Mouse (Mus musculus): Measurements from ENCODE around the gene Ube4b. TPM values are rescaled to one million over a fixed set of nuclear protein-coding genes. Genes with fewer than 3 reads are reported as not detected.

The Ube4b gene
- total RNA-seq, 2 experiments from 2014 or later: 17.5 to 26.4 TPM

DNA sequence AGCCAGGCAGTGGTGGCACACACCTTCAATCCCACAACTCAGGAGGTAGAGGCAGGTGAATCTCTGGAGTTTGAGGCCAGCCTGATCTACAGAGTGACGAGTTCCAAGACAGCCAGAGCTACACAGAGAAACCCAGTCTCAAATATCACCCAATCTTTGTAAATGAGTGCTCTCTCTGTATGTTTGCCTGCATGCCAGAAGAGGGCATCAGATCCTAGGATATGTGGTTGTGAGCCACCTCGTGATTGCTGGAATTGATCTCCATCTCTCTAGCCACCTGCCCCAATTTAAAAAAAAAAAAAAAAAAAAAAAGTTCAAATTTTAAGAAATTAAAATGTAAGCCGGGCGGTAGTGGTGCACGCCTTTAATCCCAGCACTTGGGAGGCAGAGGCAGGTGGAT, 77.6 kb downstream of the Ube4b start:
- no peak for ATAC-seq (replicated peaks; ENCODE audit: low FRiP score, poor library complexity, severe bottlenecking)

DNA sequence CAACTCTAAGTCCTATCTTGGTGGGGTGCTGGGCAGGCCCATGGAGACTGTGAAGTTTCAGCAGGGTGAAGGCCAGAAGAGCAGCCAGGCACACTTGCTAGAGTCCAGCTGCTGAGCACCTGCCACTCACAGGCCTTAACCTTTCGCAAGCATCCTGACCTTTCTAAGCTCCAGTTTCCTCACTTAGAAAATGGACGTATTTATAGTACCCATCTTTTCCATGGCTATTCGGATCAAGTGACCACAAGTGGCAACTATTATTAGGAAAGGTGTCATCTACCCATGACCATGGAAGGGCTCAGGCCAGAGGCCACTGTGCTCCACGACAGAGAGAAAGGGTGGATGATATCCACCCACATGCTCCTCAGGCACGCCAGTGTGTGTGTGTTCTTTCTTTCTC, 80.7 kb downstream of the Ube4b start:
- no peak for ATAC-seq (replicated peaks; ENCODE audit: low FRiP score, poor library complexity, severe bottlenecking)

DNA sequence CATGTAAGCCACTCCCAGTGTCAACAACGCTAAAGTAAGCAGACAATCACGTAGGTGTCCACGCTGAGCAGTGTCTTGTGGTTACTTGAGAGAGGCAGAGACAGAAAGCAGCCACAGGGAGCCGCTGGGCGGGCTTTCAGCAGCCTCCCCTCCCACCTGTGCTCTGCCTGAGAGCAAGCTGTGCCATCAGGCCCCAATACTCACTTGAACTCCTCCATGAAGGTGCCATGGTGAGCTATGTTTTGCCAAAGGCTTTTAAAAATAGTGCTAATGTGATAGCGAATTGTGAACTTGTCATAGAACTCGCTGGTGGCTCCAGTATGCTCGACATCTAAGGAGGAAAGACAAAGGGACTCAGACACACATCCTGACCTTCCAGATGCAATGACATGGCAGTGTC, 82.2 kb downstream of the Ube4b start:
- no peak for ATAC-seq (replicated peaks; ENCODE audit: low FRiP score, poor library complexity, severe bottlenecking)

DNA sequence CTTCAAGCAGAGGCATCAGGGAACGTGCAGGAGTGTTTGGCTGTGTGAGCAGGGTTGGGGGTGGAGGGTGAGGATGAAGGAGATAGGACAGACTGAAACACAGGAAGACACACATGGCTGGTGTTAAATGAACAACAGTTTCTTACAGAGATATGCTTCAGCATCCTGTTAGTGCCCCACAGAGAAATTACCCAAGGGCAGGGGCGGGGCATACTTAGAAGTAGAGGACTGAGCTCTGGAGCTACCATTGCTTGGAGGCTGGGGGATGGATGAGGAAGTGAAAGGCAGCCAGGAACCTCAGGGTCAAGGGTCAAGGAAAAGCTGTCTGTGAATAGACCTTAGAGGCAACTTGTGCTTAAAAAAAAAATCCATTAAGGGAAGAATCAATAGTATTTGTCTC, 85.9 kb downstream of the Ube4b start:
- no peak for ATAC-seq (replicated peaks; ENCODE audit: low FRiP score, poor library complexity, severe bottlenecking)

DNA sequence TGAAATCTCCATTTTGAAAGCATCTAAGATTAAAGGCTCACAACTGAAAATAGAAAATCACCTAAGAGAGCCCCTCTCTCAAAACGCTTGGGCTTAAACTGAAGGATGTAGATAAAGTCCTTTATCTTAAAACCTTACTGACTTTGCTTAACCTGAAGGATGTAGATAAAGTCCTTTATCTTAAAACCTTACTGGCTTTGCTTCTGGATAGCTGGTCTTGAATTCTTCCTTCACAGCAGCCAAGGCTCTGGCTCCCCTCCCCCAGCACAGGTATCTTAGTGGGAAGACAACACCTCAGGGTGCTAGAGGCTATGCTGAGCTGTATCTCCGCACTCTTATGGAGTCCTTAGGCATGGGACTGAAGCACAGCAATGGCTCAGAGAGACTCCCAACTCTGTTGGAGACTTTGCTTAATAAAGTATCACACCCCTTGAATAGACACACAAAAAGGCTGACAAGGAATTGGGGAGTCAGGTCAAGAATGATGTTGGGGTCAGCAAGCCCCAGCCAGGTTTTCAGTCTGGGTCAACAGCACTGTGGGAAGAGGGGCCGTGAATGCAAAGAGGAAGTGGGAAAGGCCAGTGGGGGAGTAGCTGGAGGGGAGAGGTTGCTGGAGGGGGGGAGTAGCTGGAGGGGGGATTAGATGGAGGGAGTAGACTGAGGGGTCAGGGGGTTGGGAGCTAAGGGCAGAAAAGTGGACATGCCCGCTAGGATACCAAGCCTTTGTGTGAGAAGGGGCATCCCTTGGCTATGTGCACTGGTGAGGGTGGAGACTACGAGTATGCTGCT, 86.9 kb downstream of the Ube4b start:
- no peak for ATAC-seq (replicated peaks; ENCODE audit: low FRiP score, poor library complexity, severe bottlenecking)

DNA sequence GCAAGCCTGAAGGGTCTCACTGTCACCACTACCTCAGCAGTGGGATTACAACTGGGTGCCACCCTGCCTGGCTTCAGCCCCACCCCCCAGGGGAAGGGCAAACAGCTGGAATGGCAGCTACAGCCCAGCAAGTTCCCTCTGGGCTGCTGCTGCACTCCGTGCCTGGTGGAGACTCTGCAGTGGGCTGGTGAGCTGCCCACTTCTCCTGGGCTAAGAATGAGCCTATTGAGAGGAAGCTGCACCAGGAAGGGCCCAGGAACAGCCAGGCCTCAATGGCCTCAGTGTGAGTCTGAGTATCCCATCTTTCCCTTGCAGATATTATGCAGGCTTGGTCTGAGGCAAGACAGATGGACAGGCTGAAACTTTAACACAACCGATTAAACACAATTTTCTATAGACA, 88.4 kb downstream of the Ube4b start:
- no peak for ATAC-seq (replicated peaks; ENCODE audit: low FRiP score, poor library complexity, severe bottlenecking)

DNA sequence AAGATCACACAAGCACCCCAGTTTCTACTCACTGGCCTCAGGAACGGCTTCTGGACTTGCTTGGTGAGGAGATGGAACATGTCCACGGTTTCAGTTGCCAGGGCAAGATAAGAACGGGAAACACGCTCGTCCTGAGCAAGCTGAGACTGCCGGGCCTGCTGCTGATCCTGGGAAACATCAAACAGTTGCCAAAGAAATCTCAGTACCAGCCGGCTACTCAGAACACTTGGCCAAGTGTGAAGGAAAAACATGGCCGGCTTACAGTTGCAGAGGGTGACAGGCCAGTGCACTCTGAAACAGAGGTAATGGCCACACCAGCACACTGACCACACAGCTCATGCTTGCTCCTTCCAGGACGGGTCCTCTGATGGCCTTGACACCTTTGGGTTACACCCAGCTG, 89.2 kb downstream of the Ube4b start:
- ATAC-seq (replicated peaks; ENCODE audit: low FRiP score, poor library complexity, severe bottlenecking): no peak

DNA sequence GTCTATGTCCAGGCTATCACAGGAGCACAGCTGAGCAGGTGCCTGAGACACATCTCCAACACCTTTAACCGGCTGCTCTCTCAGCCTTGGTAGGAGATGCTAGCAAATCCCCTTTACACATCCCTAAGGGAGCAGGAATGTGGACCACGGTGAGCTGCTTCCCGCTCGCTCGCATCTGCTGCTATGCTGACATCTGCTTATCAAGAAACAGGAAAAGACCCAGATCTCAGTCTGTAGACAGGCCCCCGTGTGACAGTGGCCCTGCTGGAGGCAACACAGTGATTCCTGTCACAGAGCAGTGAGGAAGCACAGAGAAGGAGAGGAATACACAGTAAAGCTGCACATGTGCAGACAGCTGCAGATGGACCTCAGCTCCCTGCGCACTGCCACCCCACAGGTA, 90.2 kb downstream of the Ube4b start:
- no peak for ATAC-seq (replicated peaks; ENCODE audit: low FRiP score, poor library complexity, severe bottlenecking)

DNA sequence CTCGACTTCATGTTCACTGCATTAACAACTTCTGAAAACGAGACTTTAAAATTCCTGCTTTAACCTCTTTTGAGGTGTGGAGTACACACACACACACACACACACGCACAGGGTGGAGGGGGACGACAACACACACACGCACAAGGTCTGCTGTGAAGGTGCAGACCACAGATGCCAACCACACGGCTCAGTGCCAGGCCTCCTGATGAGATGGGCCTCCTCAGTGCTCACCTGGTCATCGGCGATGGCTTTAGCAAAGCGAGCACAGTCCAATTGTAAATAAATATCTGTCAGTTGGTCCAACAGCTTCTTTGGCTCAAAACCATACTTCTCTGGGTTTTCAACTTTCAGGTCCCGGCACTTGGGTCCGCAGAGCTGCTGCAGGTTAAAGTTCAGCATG, 91.7 kb downstream of the Ube4b start:
- ATAC-seq (replicated peaks; ENCODE audit: low FRiP score, poor library complexity, severe bottlenecking): no peak

DNA sequence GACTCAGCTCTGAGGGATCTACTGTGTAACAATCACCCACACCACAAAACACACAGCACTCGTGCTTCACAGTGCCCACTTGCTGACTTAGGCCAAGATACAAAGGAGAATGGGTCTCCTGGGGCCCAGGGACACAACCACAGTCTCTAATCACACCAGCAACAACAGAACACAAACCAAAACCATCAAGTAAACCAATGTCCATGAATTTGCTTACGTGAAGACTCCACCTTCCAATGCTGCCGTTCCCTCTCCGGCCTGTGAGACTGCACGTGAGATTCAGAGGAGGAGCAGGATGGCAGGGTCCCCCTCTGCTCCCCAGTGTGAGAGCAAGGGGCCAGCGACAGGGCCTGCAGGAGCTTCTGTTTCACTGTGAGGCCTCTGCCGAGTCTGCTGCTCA, 93.8 kb downstream of the Ube4b start:
- ATAC-seq (replicated peaks; ENCODE audit: low FRiP score, poor library complexity, severe bottlenecking): no peak

DNA sequence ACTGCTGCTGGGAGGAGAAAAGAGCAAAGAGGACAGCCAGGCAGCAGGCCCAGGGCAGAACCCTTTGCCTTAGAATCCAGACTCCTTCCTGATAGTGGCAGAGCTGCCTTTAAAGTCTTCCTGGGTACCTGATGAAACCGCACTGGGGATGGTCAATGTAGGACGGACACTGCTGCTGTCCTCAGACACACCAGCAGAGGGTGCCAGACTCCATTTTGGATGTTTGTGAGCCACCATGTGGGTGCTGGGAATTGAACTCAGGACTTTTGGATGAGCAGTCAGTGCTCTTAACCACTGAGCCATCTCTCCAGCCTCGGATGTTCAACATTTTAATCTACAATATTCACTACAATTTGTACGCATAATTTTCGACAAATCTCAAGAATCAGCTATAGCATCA, 96.1 kb downstream of the Ube4b start:
- no peak for ATAC-seq (replicated peaks; ENCODE audit: low FRiP score, poor library complexity, severe bottlenecking)

DNA sequence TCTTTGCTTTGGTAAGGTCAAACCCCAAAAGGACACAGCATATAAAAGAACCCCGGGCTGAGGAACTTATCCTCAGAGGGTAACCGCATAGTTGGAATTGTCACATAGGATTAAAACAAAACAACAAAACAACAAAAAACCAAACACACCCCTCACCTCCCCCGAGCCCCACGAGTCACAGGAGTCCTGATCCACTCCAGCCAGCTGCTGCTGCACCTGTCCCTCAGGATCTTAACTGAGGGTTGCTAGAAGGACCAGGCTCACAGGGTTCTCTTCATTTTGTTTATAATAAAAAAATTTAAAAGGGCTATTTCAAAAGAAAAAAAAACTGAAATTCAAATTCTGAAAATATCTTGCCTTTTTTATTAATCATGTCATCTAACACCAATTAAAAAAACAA, 97.8 kb downstream of the Ube4b start:
- ATAC-seq (replicated peaks; ENCODE audit: low FRiP score, poor library complexity, severe bottlenecking): no peak

DNA sequence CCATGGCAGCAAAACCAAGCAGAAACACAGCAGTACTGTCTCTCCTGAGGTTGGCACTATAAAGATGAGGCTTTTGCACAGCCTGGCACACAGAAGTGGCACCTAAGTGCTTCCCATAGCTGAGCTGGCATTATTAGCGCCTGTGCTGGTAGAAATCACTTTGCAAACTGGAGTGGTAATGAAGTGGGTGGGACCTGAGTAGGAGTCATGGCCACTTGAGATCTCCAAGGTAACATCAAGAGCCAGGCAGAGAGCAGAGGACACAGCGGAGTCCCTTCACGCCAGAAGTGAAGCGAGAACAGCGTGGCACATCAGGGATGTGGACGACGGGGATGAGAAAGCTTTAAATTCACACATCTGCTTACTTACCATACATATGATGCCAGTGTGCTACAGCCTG, 99.3 kb downstream of the Ube4b start:
- no peak for ATAC-seq (replicated peaks; ENCODE audit: low FRiP score, poor library complexity, severe bottlenecking)

DNA sequence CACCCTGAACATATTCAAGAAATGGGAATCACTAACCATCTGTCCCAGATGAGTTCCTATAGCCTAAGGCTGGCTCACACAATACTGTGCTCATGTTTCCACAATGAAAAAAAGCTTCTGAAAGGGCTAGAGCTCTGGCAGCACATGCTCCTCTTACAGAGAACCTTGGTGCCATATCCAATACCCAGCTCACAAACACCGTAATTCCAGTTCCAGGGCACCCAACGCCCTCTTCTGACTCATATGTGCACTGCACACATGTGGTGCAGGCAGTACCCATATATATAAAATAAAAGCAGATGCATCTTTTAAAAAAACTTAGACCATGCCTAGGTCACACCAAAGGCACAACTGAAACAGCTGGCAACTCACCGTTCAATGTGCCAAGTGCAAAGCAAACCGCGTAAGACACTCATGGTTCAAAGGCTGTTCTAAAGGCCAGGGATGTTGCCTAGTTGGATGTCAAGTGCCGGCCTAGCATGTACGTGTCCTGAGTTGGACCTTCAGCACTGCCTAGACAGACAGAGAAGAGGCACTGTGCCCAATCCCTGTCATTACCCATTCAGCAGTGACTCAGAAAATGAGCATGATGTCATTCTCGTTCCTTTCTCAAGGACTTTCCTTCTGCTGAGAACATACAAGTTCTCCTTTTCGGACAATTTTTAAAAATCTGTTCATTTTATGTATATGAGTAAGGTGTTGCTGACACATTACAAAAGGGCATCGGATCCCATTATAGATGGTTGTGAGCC, 101.0 kb downstream of the Ube4b start:
- no peak for ATAC-seq (replicated peaks; ENCODE audit: low FRiP score, poor library complexity, severe bottlenecking)

DNA sequence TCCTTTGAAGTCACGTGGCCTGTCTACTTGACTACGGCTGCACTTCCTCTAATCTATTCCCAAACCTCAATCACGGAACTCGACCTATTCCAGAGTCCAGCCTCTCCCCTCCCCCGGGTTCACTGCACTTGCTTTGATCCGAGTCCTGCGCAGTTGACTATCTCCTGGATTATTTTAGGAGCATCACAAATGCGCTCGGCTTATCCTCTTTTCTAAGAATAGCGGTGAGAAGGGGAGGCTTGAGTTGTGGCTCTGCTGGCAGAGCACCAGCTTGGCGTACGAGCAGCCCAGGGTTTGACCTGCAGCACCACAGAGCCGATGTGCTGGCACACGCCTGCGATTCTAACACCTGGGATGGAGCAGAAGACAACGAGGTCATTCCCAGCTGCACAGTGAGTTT, 102.8 kb downstream of the Ube4b start:
- ATAC-seq (replicated peaks; ENCODE audit: low FRiP score, poor library complexity, severe bottlenecking): no peak

DNA sequence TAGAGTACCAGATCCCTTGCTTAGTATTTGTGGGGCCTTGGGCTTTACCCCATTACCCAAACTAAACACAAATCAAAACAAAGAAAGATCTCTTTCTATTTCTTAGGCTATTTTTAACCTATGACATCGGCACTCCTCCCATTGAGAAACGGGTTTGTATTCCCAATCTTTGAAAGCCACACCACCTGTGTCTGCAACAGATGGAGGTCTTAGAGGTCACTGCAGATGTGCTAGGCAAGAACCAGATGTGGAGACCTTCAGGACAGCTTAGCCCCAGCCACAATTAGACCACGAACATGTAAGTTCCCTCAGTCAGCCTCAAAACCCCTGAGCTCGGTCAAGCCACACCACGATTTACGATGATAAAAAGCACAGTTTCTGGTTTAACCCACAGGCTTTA, 103.8 kb downstream of the Ube4b start:
- ATAC-seq (replicated peaks; ENCODE audit: low FRiP score, poor library complexity, severe bottlenecking): no peak

DNA sequence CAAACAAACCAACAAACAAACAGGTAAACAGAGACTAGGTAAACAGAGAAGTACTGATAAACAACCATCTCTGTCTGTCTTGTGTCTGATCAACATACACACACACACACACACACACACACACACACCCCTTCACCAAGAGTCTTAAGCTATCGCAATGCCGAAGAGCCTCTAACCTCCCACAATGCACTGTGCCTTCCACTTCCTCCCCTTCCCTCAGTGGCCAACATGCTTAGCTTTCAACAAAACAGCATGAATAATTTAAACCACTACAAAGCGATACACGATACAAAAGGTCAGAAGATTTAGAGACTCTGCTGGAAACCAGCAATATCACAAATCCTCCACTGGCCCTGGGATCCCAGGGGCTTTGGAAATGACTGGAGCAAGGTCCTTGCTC, 104.3 kb downstream of the Ube4b start:
- ATAC-seq (replicated peaks; ENCODE audit: low FRiP score, poor library complexity, severe bottlenecking): no peak

DNA sequence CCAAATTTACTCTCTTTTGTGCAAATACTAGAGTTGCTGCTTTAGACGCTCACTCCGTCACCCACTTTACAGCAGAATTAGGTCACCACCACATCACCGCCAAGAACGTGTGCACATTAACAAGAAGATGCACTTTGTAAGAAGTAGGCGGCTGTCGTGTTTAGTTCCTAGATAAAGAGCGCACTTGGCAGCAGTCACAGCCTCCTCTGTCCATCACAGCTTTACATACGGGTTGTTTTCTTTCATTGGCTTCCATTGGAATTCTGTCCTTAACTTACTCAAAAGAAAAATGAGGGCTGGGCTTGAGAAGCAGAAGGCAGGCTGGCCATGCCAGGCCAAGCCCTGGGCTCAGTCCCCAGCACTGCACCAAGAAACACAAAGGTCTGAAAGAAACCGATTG, 107.5 kb downstream of the Ube4b start:
- no peak for ATAC-seq (replicated peaks; ENCODE audit: low FRiP score, poor library complexity, severe bottlenecking)

DNA sequence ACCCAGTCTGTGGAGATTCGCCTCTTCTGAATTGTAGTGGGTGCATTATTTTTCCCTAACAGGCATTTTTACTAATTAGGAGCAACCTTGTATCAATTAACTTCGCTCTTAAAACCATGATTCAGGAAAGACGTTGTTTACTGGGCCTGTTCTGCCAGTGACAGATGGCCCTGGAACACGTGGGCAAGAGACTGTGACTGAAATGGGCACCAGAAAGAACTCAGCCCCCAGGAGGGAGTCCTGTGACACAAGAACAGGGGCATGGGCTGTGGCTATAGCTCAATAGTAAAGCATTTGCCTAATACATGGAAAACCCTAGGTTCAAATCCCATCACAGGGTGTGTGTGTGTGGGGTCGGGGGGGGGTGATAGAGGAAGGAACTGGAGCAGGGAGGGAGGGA, 109.2 kb downstream of the Ube4b start:
- no peak for ATAC-seq (replicated peaks; ENCODE audit: low FRiP score, poor library complexity, severe bottlenecking)

DNA sequence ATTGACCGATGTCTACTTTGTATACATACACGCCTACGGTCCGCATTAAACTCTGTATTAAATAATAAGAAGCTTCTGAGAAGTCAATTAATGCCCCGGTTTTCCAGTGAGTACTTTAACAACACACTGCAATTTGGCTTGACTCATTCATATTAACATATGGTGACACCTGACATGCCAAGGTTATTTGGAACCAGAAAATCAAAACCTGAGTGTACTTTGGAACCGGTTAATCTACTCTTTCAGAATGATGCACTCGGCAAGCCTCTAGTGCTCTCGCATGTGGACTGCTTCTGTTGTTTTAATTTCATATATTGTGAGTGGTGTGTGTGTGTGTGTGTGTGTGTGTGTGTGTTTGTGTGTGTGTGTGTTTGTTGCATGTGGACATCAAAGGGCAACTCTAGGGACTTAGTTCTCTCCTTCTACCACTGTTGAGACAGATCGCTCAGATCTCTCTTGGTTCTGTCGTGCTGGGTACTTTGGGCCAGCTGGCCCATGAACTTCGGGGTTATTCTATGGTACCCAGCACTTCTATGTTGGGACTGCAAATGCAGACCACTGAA, 112.2 kb downstream of the Ube4b start:
- ATAC-seq (replicated peaks; ENCODE audit: low FRiP score, poor library complexity, severe bottlenecking): no peak

DNA sequence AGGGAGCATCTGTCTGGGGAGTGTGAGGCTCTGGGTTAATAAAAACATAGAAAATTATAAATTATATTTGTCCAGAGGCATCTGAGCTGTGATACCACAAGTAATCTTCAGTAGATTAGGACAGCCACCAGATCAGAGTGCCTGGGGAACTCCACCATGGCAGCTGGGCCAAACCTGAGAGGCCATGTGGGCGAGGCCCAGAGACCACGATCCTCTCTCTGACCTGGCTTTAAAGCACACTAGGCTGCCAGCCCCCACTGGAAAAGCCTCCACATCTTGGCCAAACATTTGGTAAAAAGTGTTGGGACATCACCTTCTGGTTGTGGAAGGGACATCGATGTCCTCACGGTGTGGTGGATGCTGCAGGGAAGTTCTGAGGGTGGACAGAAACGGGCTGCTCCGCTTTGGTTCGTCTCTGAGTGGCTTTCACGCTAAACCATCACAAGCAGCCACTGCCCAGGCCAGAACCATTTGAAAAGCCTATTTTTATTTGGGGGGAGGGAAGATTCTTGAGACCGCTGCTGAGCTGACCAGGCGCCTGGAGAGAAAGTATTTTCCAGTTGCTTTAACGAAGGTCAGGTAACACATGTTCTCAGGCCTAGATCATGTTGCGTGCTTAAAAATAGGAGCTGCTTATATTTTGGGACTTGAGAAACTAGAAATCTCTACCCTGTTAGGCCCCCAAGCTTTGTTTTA, 112.8 kb downstream of the Ube4b start:
- no peak for ATAC-seq (replicated peaks; ENCODE audit: low FRiP score, poor library complexity, severe bottlenecking)
